Comparison of ENCODE assay signal across 9 mouse cellular contexts in the genomic region with DNA sequence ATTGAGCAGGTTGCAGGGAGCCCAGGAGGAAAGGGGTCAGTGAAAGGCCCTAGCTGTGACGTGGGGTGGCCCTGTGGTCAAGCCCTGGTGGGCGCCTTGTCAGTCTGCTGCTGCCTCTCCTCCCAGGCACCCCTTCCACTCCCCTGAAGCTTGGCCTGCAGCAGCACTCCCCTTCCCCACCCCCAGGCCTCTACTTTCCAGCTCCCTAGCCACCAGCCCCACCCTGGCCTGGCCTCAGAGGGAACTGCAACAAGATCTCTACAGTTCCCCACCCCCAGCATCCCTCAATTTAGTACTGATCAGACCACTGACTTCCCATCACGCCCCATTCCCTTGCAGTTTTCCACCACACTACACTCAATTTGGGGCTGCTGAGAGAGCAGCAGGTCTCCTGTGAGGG. TPM values are rescaled to one million over a fixed set of nuclear protein-coding genes. Genes with fewer than 3 reads are reported as not detected.
DNase-seq lines count a peak whose midpoint lies in the region; ATAC-seq lines count a peak whose summit lies in the region.
"Had no signal": no experiment of that assay in that cellular context is flagged by ENCODE, and none has a peak within 500 bp of the region (broad histone marks: within the 10 kb centered on the region; RNA-seq: fewer than 3 reads in every experiment).

No protein-coding gene starts in this region.

- H3K36me3 ChIP-seq in heart, embryonic 12.5 days: no peaks in the 10 kb centered on the region
- H3K36me3 ChIP-seq in limb, embryonic 15.5 days: no peaks in the 10 kb centered on the region

- H3K9me3 ChIP-seq in heart, embryonic 12.5 days (replicated peaks): no peaks in the 10 kb centered on the region
- no peaks in the 10 kb centered on the region for H3K9me3 ChIP-seq in limb, embryonic 15.5 days

- peak overlapping the region; percentile 49; the same call in 1 of the 2 replicates for H3K27ac ChIP-seq in heart, embryonic 12.5 days (ENCODE audit: poor library complexity, severe bottlenecking)
- H3K27ac ChIP-seq in limb, embryonic 15.5 days: peak overlapping the region; percentile 93

- H3K4me3 ChIP-seq in heart, embryonic 12.5 days: no peak overlapping the region
- H3K4me3 ChIP-seq in limb, embryonic 15.5 days: no peak overlapping the region

- H3K4me2 ChIP-seq in heart, embryonic 12.5 days: no peak overlapping the region
- H3K4me2 ChIP-seq in limb, embryonic 15.5 days: no peak overlapping the region

- peaks cover 33% of the 10 kb centered on the region for H3K4me1 ChIP-seq in heart, embryonic 12.5 days (replicated peaks)
- peaks cover 52% of the 10 kb centered on the region for H3K4me1 ChIP-seq in limb, embryonic 15.5 days

- no peak for ATAC-seq in heart, embryonic 12.5 days (ENCODE audit: insufficient number of reproducible peaks, low FRiP score)
- ATAC-seq in limb, embryonic 15.5 days (ENCODE audit: insufficient number of reproducible peaks, low FRiP score, low TSS enrichment, low read depth): peak; percentile 50

- no peak for DNase-seq in heart, adult 9 months (ENCODE audit: low spot score in 2 of 2)
- DNase-seq in NIH3T3 (ENCODE audit: low read depth): peak; percentile 62
- peak; percentile 25 for DNase-seq in forelimb bud, embryonic 11.5 days (ENCODE audit: low read depth, low spot score)
- no peak for DNase-seq in T-cell, adult 2 months (ENCODE audit: low spot score)
- DNase-seq in testis, postnatal 10 days (ENCODE audit: low spot score): no peak
- DNase-seq in testis, postnatal 14 days (ENCODE audit: low spot score): no peak
- DNase-seq: cerebellum, adult 8-10 months had no signal

- 65% methylated on average over 3 of the region's 3 CpGs for WGBS in heart, embryonic 12.5 days
- 40% methylated on average over 3 of the region's 3 CpGs for WGBS in limb, embryonic 15.5 days

- H3K27me3 ChIP-seq in heart, embryonic 12.5 days (replicated peaks): no peaks in the 10 kb centered on the region
- H3K27me3 ChIP-seq in limb, embryonic 15.5 days: no peaks in the 10 kb centered on the region

- peak overlapping the region; percentile 15; the same call in 1 of the 2 replicates for H3K9ac ChIP-seq in heart, embryonic 12.5 days
- H3K9ac ChIP-seq in limb, embryonic 15.5 days: no peak overlapping the region

RNA-seq across cellular contexts. Expression of a gene that starts 53.4 kb away (rescaled TPM):
- polyA plus RNA-seq in heart, embryonic 12.5 days (2016; fragmentation: Nextera tagmentation; extraction: Ambion mirVana): not detected in 2 replicates
- not detected in 2 replicates for polyA plus RNA-seq in limb, embryonic 15.5 days (2015; fragmentation: Nextera tagmentation; extraction: Ambion mirVana)

Comparison
In these comparisons a context has a peak if more than half of its experiments do, and no peak if none do; other contexts are left out.
1. DNase-seq: peak in NIH3T3 (single experiment) and forelimb bud, embryonic 11.5 days (single experiment); none in heart, adult 9 months (0 of 2), T-cell, adult 2 months (single experiment), testis, postnatal 10 days (single experiment) and testis, postnatal 14 days (single experiment).